Mouse (Mus musculus) stomach, embryonic 15.5 days (tissue): Measurements from ENCODE around the gene Ndufaf2. TPM values are rescaled to one million over a fixed set of nuclear protein-coding genes. Genes with fewer than 3 reads are reported as not detected.
A peak's percentile ranks its signal among the peaks of the same experiment; 100 is the strongest.

ENCODE experiments used
- ATAC-seq: fragments of 200-750 bp; cut with Nextera tagmentation; 2 replicates; pipeline ENCODE4 v1.8.0; 2017; ENCODE audit warnings: low read depth, moderate number of reproducible peaks, moderate TSS enrichment; ENCODE audit not compliant: insufficient read depth, low FRiP score
- H3K27ac ChIP-seq: fragments of 300-500 bp; sonication (generic); 2 replicates; pipeline ENCODE4 v1.5.1; 2015; ENCODE audit warnings: mild to moderate bottlenecking, inconsistent platforms
- H3K27me3 ChIP-seq: fragments of 300-500 bp; sonication (generic); replicated peaks from 2 replicates; pipeline ENCODE4 v1.6.1; 2015; ENCODE audit warnings: inconsistent platforms
- H3K36me3 ChIP-seq: fragments of 300-500 bp; sonication (generic); 2 replicates; pipeline ENCODE4 v1.6.1; 2015; ENCODE audit warnings: inconsistent platforms
- H3K4me1 ChIP-seq: fragments of 300-500 bp; sonication (generic); 2 replicates; pipeline ENCODE4 v1.6.1; 2015; ENCODE audit warnings: inconsistent platforms
- H3K4me2 ChIP-seq: fragments of 300-500 bp; sonication (generic); 2 replicates; pipeline ENCODE4 v1.6.1; 2015; ENCODE audit warnings: mild to moderate bottlenecking, inconsistent platforms
- H3K4me3 ChIP-seq: fragments of 300-500 bp; sonication (generic); replicated peaks from 2 replicates; pipeline ENCODE4 v1.5.1; 2015; ENCODE audit warnings: inconsistent platforms
- H3K9ac ChIP-seq: fragments of 300-500 bp; sonication (generic); 2 replicates; pipeline ENCODE4 v1.6.1; 2015; ENCODE audit warnings: inconsistent platforms
- H3K9me3 ChIP-seq: fragments of 300-500 bp; sonication (generic); 2 replicates; pipeline ENCODE4 v1.6.1; 2016; ENCODE audit warnings: inconsistent platforms
- WGBS: fragments of 180-500 bp; shearing (Covaris S2); methylation state at CpG from one replicate; pipeline ENCODE4 v1.1.7; 2015; 5-methylcytosine and 5-hydroxymethylcytosine counted together
- polyA plus RNA-seq: library from polyadenylated mRNA; unstranded; fragments of >200 nt; fragmentation: Nextera tagmentation; extraction: Ambion mirVana; gene quantifications from 2 replicates; pipeline ENCODE4 v1.2.1, GENCODE M21; 2015

Ndufaf2 gene
- polyA plus RNA-seq, 1 experiment from 2014 or later: 72.9 TPM

- Histone ChIP-seq H3K9me3 (no peaks in the 10 kb centered on the region), H3K27ac (no peak overlapping the region), H3K4me1 (no peaks in the 10 kb centered on the region), H3K36me3 (no peaks in the 10 kb centered on the region), H3K4me2 (no peak overlapping the region), H3K4me3 (no peak overlapping the region), H3K27me3 (no peaks in the 10 kb centered on the region), H3K9ac (no peak overlapping the region)
- no peak for ATAC-seq
- 51% methylated on average over 6 of the region's 6 CpGs for WGBS
Measured at GRCm38 (mm10) chr13:108132031-108132819, 26.2 kb downstream of the Ndufaf2 start.

DNA sequence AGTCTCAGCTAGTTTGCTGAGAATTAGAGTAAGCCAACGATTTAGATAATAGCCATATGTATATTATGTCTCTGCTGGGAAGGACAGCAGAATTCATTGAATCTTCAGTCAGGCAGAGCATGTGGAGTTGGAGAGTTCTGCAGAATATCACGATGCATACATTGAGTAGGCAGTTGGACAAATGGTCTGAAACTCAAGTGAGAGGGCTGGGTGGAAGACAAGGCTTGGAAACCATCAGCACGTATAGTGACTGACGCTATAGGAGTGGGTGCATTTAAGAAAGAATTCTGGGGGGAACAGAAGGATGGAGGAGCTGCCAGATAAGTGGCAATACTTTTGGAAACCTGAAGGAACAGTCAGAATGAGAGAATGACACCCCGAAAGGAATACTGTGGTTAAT lies 27.7 kb downstream of the Ndufaf2 start:
- no peaks in the 10 kb centered on the region for H3K36me3 ChIP-seq
- 81% methylated on average over 5 of the region's 5 CpGs for WGBS
- no peak overlapping the region for H3K4me2 ChIP-seq
- no peak overlapping the region for H3K9ac ChIP-seq
- no peak for ATAC-seq
- H3K27me3 ChIP-seq: no peaks in the 10 kb centered on the region
- H3K9me3 ChIP-seq: no peaks in the 10 kb centered on the region
- H3K27ac ChIP-seq: no peak overlapping the region
- H3K4me1 ChIP-seq: no peaks in the 10 kb centered on the region
- no peak overlapping the region for H3K4me3 ChIP-seq

GRCm38 (mm10) chr13:108129070-108129469 lies 29.4 kb downstream of the Ndufaf2 start:
- Histone ChIP-seq H3K4me3 (no peak overlapping the region), H3K27me3 (no peaks in the 10 kb centered on the region), H3K27ac (no peak overlapping the region), H3K36me3 (no peaks in the 10 kb centered on the region), H3K4me1 (no peaks in the 10 kb centered on the region), H3K4me2 (no peak overlapping the region), H3K9ac (no peak overlapping the region), H3K9me3 (no peaks in the 10 kb centered on the region)
- 65% methylated on average over 7 of the region's 7 CpGs for WGBS
- no peak for ATAC-seq

DNA sequence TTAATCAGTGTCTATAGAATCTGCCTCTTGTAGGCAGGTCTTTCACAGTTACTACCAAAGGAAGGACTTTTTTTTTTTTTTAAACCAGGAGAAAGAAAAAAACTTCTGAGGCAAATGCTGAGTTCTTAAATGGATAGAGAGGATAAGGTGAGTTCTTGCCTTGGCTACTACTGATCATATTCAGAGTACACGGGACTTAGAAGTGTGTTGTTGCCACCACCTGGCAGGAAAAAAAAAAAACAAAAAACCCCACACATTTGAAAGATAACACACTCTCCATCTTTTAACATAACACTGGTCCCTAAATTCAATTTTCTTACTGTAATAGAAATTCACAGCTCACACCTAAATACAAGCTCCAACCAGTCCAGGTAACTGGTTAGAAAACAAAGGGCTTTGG lies 30.5 kb downstream of the Ndufaf2 start:
- 50% methylated on average over 1 of the region's 1 CpGs for WGBS
- ATAC-seq: no peak

GRCm38 (mm10) chr13:108127130-108127529 lies 31.3 kb downstream of the Ndufaf2 start:
- no peak for ATAC-seq
- no peaks in the 10 kb centered on the region for H3K4me1 ChIP-seq
- no peak overlapping the region for H3K4me3 ChIP-seq
- no peak overlapping the region for H3K27ac ChIP-seq
- H3K4me2 ChIP-seq: no peak overlapping the region
- 15% methylated on average over 1 of the region's 1 CpGs for WGBS
- no peaks in the 10 kb centered on the region for H3K36me3 ChIP-seq
- H3K27me3 ChIP-seq: no peaks in the 10 kb centered on the region
- H3K9me3 ChIP-seq: no peaks in the 10 kb centered on the region
- no peak overlapping the region for H3K9ac ChIP-seq

More for the DNA sequence above, 30.5 kb downstream of the Ndufaf2 start:
- Histone ChIP-seq H3K4me3 (no peak overlapping the region), H3K36me3 (no peaks in the 10 kb centered on the region), H3K4me1 (no peaks in the 10 kb centered on the region), H3K27me3 (no peaks in the 10 kb centered on the region), H3K4me2 (no peak overlapping the region), H3K27ac (no peak overlapping the region), H3K9me3 (no peaks in the 10 kb centered on the region), H3K9ac (no peak overlapping the region)

GRCm38 (mm10) chr13:108126246-108126645 lies 32.2 kb downstream of the Ndufaf2 start:
- H3K9me3 ChIP-seq: no peaks in the 10 kb centered on the region
- H3K4me3 ChIP-seq: no peak overlapping the region
- H3K27me3 ChIP-seq: no peaks in the 10 kb centered on the region
- no peak overlapping the region for H3K9ac ChIP-seq
- no peaks in the 10 kb centered on the region for H3K36me3 ChIP-seq
- no peak overlapping the region for H3K4me2 ChIP-seq
- H3K27ac ChIP-seq: no peak overlapping the region
- ATAC-seq: no peak
- H3K4me1 ChIP-seq: no peaks in the 10 kb centered on the region
- WGBS: 81% methylated on average over 2 of the region's 2 CpGs

DNA sequence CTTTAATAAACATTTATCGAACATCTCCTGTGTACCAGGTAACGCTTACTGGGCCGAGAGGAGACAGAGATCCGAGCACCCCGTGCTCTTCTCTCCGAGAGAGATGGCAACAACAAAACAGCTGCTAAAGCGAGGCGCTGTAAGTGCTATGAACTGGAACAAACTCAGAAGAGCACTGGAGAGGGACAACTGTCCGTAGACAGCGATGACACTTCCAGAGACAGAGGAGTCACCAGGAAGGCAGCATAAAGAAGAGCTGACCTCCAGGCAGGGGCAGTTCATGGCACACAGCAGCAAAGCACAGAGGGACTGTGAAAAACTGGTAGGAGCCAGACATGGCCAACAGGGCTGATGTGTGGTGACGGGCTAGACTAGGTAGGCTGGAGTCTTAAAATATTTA lies 34.3 kb downstream of the Ndufaf2 start:
- no peaks in the 10 kb centered on the region for H3K36me3 ChIP-seq
- H3K27ac ChIP-seq: no peak overlapping the region
- H3K4me1 ChIP-seq: no peaks in the 10 kb centered on the region
- H3K4me3 ChIP-seq: no peak overlapping the region
- H3K9me3 ChIP-seq: no peaks in the 10 kb centered on the region
- no peak overlapping the region for H3K4me2 ChIP-seq
- ATAC-seq: no peak
- WGBS: 81% methylated on average over 11 of the region's 11 CpGs
- H3K9ac ChIP-seq: no peak overlapping the region
- H3K27me3 ChIP-seq: no peaks in the 10 kb centered on the region

GRCm38 (mm10) chr13:108123109-108123723 lies 35.2 kb downstream of the Ndufaf2 start:
- no peaks in the 10 kb centered on the region for H3K4me1 ChIP-seq
- no peak overlapping the region for H3K27ac ChIP-seq
- 52% methylated on average over 15 of the region's 15 CpGs for WGBS
- no peak for ATAC-seq
- no peaks in the 10 kb centered on the region for H3K27me3 ChIP-seq
- H3K4me2 ChIP-seq: no peak overlapping the region
- H3K9me3 ChIP-seq: no peaks in the 10 kb centered on the region
- H3K9ac ChIP-seq: no peak overlapping the region
- no peak overlapping the region for H3K4me3 ChIP-seq
- no peaks in the 10 kb centered on the region for H3K36me3 ChIP-seq

DNA sequence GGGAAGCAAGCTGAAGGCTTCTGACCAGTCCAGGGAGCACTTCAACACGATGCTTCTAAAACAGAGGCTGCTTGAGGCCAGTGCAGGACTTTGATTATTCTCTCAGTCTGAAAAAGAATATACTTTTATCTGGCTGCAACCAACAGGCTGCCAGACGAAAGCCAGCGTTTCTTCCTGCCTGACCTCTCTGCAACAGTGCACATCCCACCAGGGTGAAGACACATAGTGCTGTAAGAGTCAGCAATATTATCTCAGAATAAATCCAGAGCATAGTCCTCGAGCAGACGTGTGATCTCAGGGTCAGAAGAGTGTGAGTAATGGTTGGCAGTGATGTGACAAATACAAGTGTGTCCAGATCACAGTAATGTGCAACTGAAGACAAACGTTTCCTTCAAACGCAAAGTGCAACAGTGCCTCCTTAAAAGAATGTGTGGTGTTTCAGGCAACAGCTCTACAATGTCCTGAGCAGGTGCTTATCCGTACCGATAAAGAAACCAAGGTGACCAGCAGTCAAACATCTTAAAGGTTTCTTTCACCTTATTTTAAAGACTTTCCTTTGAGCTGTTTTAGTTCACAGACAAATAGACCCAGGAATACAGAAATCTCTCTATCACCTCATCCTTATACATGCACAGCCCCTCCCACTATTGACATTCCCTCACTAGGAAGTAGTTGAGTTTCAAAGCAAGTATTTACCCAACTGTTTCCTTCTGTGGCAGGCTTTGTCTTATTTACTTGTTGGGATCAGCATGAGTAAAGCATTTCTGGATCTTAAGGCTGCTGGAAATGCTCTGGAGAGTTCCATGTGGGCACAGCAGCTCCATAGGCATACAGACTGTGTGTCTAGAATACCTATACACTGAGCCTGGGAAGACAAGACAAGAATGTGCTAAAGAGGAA lies 38.8 kb downstream of the Ndufaf2 start:
- WGBS: 56% methylated on average over 9 of the region's 9 CpGs
- ATAC-seq: peak; percentile 31
- H3K36me3 ChIP-seq: no peaks in the 10 kb centered on the region
- no peaks in the 10 kb centered on the region for H3K4me1 ChIP-seq
- no peak overlapping the region for H3K4me2 ChIP-seq
- H3K27me3 ChIP-seq: no peaks in the 10 kb centered on the region
- H3K9ac ChIP-seq: no peak overlapping the region
- H3K4me3 ChIP-seq: no peak overlapping the region
- H3K9me3 ChIP-seq: no peaks in the 10 kb centered on the region
- H3K27ac ChIP-seq: no peak overlapping the region

DNA sequence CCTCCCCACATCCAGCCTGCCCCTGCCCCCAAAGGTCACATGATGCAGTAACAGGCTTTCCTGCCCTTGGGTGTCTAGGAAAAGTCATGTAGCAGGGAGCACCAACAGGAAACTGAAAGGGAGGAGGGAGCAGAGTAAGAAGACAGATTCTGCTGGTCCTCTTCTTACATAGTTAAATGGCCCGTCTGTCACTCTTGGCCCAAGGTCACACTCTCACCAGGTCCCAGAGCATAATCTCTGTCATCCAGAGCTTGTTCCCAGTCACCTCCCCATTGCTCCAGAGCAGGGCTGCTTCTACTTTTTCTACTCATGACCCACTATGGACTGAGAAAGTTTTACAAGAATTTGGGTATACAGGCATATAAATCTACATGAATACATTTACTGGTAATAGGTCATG lies 40.2 kb downstream of the Ndufaf2 start:
- no peaks in the 10 kb centered on the region for H3K36me3 ChIP-seq
- 63% methylated on average over 1 of the region's 1 CpGs for WGBS

DNA sequence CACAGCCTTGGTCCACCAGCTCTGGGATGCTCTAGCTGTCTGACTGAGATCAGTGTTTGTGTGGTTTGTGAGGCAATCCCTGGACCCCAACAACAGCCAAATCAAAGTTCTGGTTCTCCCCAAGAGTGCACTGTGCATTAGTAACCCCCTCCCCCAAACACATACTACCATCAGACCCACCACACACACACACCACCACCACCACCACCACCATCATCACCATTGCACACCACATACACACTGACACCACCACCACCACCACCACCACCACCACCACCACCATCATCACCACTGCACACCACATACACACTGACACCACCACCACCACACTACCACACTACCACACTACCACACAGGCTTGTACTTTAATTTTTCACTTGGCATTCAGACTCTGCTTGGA lies 40.8 kb downstream of the Ndufaf2 start:
- Histone ChIP-seq H3K9me3 (no peaks in the 10 kb centered on the region), H3K4me2 (no peak overlapping the region), H3K4me1 (no peaks in the 10 kb centered on the region), H3K36me3 (no peaks in the 10 kb centered on the region), H3K27me3 (no peaks in the 10 kb centered on the region), H3K9ac (no peak overlapping the region), H3K27ac (no peak overlapping the region), H3K4me3 (no peak overlapping the region)
- no peak for ATAC-seq

More for the DNA sequence above, 40.2 kb downstream of the Ndufaf2 start:
- no peaks in the 10 kb centered on the region for H3K9me3 ChIP-seq
- no peak overlapping the region for H3K27ac ChIP-seq
- no peak for ATAC-seq
- H3K27me3 ChIP-seq: no peaks in the 10 kb centered on the region
- no peak overlapping the region for H3K4me3 ChIP-seq
- no peak overlapping the region for H3K4me2 ChIP-seq
- H3K9ac ChIP-seq: no peak overlapping the region
- no peaks in the 10 kb centered on the region for H3K4me1 ChIP-seq

GRCm38 (mm10) chr13:108114257-108114656 lies 44.2 kb downstream of the Ndufaf2 start:
- no peak for ATAC-seq

More at GRCm38 (mm10) chr13:108114257-108114656, 44.2 kb downstream of the Ndufaf2 start:
- Histone ChIP-seq H3K27me3 (no peaks in the 10 kb centered on the region), H3K4me2 (no peak overlapping the region), H3K4me1 (no peaks in the 10 kb centered on the region), H3K9ac (no peak overlapping the region), H3K4me3 (no peak overlapping the region), H3K27ac (no peak overlapping the region), H3K9me3 (no peaks in the 10 kb centered on the region), H3K36me3 (no peaks in the 10 kb centered on the region)
- 66% methylated on average over 3 of the region's 3 CpGs for WGBS
